Mouse (Mus musculus): ENCODE results near the gene Mcub.

DNA sequence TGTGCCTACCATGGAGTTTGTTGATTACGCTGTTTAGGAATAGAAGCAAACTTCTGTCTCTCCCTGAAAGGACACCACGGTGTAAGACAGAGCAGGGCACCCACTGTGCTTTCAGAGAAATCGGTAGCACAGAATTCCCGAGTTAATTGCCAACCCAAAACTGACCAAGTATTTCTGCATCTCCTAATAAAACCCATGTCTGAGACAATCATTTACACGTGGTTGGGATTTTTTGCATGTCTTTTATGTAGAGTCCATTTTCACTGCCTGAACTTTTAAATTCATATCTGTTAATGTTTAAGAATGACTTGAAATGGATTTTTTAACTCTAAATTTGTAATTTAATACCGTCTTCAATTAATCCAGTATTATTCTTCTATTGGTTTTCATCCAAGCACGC, 46.4 kb downstream of the Mcub start:
- TF ChIP-seq CTCF (IDR thresholded peaks at IDR 0.05; ENCODE audit: borderline replicate concordance, insufficient read depth, low read length), result no peak
- TF ChIP-seq POLR2A (IDR thresholded peaks at IDR 0.05; ENCODE audit: low read depth, low read length), result no peak
